Mouse (Mus musculus) spleen, postnatal 4 days (tissue): ENCODE results near the gene Rer1.
"Not testable (repeated sequence)": the region's sequence is repeated elsewhere in the genome, so short reads cannot be mapped to it uniquely, and the experiment has no call there.

Experiments used
- DNase-seq, 2 experiments: peaks; one replicate each; pipeline ENCODE4 v3.0.0; 2022; ENCODE audit warnings: low spot score in 2 of 2

Gene Rer1

DNA sequence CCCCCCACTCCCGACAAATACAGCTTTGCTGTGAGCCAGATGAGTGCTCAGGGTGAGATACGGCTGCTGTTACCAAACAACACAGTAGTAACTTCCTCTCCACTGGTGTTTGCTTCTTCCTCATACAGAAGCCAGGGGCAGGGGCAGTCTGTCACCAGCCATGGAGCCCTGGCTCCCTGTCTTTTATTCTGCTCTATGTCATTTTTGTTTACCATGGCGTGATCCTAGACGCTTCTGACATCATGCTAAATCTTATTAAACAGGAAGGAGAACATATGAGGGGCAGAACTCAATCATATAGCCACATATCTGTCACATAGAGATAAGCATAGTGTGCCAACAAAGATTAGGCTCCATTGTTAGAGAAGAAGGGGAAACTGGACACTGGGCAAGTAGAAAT, 30.4 kb upstream of the Rer1 start:
- no peak for DNase-seq

DNA sequence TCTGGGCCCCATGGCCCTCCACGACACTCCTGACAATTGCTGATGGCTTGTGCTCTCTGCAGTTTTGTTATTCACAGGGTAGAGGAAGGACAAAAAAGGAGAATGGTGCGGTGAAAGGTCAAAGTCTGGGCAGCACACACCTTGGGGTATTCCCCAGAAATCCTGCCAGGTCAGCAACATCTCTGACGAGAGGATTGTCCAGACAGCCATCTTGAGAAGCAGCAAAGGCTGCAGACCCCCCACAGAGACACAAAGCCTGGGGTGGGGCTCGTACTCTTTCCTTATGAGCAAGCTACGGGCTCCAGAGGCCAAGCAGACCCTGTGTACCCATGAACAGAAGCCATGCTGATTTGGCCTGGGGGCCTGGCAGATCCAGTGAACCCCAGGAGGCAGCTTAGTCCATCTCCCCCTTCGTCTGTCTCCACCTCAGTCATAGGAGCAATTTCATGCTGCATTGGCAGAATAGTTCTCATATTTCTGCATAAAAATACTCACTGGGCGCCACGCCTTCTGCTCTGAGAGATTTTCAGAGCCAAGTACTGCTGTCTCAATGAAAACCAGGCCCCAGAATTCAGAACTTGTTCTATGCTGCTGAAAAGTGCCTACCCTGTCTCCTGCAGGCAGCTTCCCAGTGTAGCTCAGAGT, 27.7 kb upstream of the Rer1 start:
- DNase-seq: no peak

DNA sequence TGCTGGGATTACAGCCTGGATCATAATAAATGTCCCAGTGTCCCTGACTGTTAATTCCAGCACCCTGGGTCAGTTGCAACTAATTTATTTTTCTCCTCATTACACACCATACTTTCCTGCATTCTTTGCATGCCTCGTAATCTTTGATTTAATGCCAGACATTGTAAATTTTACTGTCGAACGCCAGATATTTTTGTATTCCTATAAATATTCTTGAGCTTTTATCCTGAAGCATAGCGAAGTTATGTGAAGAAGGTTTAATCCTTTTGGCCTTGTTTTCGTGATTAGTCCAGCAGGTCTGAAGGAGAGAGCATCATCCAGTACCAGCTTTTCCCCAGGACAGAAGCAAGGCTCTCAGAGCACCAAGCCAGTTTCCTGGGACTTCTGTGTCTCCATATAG, 23.3 kb upstream of the Rer1 start:
- no peak for DNase-seq

DNA sequence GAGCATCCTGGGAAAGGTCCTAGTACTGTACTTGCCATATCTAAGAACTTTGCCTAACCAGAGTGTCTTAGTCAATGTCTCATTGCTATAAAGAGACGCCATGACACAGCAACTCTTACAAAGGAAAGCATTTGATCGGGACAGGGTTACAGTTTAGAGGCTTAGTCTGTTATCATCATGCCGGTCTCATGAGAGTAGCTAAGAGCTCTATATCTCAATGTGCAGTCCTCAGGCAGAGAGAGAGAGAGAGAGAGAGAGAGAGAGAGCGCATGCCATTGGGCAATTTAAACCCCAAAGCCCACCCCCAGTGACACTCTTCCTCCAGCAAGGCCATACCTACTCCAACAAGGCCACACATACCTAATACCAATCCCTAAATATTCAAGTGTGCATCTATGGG, 21.7 kb upstream of the Rer1 start:
- no peak for DNase-seq

DNA sequence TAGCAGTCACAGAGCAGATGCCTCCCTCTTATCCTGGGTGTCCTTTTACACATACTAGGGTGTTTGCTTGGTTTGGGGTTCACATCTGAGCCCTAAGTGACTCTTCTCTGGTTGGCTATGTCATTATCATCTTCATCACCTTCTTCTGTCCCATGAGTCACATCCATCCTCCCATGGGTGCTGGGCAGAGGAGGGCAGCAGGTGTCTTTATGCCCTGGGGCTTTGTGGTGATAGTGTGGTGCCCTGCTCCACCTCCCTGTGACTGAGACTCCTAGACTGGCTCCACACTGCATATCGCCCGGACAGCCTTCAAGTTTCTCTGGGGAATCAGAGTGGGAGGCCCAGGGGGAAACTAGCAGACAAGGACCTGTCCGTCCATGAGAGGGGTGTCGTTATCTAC, 12.4 kb upstream of the Rer1 start:
- DNase-seq: no peak

DNA sequence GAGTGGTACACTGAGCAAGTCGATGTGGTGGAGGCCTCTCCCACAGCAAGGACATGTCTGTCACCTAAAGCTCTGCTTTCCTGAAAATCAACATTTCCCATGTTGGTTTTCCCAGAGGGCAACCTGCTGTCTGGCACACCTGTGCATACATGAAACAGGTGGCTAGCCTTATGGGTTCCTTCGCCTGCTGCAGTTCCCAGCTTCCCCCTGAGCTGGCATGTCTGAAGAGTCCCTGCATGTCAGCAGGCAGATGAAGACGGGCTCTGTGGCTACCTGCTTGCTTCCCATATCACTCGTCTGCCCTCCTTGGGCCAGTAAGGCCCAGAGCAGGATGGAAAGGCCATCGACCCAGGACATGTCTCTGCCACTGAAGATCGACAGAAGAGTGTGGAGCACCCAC, 11.3 kb upstream of the Rer1 start:
- no peak for DNase-seq

DNA sequence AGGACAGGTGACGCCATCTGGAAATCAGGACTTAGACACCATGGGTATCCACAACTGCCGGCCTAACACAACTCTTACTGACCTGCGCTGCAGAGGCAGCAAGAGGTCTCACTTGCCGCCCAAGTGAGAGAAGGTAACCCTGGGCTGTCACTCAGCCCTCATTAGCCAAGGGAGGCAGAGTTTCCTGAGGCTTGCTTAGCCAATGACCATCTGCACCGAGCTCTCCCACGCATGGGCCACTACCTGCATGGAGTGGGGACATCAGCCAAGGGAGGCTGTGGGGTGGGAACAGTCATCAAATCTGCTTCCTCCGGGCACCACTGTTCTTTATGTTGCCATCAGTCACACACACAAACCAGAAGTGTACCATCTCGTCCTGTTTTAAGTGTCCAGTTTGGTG, 9.8 kb upstream of the Rer1 start:
- DNase-seq: no peak

DNA sequence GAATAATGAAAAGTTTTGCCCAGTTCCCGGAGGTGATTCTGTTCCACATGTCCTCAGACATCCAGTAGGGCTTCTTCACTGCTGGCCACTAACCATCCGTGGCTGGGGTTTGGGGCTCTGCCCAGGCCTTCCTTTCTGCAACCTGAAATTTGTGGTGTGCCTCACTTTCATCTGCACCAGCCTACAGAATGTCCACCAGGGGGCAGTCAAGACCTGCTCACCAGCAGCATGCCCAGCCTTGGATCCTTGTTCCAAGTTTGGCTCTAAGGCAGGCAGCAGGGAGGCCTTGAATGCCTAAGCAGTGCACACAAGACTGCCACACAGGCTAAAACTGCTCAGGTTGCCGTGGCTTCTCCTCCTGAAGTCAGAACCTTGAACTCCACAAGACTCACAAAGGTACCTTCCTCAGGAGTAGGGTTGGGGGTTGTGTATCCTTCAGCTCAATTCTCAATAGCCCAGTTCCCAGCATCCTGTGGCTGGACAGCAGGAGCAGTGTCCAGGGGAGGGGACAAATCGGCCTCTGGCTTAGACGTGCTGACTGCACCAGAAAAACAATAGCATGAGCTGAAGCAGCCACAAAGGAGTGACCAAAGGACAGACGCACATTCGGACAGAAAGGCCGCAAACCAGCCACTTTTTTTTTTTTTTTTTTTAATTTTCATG, 9.2 kb upstream of the Rer1 start:
- DNase-seq: peak; percentile 75 to 91

DNA sequence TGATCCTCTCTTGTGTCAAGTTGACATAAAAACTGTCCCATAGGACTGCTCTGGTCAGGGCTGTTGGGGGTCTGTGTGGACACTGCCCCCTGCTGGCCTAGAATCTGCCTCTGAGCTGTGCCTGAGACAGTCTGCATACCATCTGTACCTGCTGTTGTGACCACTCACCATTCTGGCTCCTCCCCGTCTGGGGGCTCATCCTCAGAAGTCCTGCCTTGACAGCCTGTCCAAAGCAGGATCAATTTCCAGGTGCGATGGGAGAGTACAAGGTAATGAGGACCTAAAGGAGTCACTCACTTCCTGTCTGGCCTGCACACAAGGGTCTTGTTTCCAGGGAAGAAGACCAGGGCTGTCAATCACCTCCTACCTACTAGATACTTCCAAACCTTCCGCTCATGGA, 8.4 kb upstream of the Rer1 start:
- DNase-seq: peak; percentile 54 to 84

DNA sequence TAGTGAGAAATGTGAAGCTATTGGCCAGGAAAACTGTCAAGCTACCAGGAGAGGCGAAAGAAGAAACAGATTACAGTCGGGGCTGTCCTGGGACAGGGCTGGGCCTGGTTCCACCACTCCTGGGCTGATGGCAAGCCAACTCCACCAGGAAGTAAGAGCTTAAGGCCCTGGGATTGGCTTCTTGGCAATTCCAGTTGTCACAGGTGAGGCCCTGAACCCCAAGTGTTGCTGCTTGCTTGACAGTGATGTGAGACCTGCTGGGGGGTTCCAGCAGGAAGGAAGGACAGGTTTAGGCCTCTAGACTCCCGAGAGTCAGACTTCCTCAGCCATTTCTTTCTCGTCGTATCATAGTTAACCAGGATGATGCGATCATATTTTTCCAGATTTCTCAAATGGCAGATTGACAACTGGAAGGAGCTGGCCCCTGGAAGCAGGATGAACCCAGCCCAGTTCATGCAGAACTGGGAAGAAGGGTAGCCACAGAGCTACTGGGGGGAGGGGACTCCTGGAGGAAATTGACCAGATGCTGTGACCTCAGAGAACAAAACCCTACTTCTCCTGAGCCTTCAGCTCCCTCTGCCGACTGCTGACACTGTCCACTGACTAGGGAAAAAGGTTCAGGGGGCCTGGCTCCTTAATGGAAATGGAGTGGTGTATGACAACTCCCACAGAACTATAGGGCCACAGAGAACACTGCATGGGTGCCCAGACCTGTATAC, 7.4 kb upstream of the Rer1 start:
- DNase-seq: no peak

DNA sequence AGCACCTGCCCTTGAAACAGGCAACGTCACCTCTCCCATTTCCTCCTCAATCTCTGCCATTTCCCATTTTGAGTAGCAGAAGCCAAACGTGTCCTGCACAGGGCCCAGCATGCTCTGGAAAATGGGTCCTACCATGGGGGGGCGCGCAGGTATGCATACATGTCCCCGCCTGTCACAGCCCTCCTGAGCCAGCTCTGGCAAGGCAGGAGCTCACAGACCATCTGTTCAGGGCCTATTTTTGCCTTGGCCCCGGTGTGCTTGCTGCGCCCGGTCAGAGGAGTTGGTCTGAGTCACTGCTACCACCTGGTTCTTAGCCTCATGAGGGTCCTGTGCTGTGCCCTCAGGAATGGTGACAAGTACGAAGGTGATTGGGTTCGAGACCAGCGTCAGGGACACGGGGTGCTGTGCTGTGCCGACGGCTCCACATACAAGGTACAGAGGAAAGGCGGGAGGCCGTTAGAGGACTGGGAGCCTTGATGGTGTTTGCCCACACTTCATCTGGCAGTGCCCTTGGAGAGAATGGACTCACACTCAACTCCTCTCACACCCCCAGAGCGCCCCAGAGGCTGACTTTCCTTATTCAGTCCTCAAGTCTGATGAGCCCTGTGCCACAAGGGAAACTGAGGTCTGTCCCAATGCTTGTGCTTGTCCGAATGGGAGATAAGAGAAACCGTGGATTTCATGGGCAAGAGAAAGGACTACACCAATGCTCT, 6.7 kb upstream of the Rer1 start:
- DNase-seq: no peak

DNA sequence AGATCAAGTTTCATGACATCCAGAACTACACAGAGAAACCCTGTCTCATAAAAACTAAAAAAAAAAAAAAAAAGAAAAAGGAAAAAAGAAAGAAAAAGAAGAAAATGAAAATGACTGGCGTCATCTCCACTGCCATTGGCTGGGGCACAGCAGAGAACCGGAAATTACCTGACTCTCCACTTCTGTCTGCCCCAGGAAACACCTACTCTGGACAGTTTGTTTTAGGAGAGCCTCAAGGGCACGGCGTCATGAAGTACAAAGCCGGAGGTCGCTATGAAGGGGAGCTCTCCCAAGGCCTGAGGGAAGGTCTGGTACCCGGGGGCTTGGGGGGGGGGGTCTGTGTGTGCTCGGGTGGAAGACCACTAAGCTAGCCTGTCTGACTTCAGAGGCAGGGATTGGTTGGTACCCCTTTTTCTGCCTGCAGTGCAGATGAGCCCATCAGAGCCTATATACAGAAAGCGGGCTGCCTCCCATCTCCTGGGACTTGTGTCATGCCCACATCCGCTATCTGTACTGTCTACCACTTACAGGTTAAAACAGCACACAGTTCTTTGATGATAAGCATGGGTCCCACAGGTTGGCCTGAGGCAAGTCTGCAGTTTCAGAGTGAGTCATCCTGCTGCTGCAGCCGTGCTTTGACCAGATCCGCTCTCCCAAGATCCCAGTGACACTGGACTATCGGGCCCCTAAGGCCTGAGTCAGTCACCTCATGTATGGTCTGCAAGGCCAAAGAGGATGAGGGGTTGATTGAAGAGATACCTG, 4.7 kb upstream of the Rer1 start:
- no peak for DNase-seq

DNA sequence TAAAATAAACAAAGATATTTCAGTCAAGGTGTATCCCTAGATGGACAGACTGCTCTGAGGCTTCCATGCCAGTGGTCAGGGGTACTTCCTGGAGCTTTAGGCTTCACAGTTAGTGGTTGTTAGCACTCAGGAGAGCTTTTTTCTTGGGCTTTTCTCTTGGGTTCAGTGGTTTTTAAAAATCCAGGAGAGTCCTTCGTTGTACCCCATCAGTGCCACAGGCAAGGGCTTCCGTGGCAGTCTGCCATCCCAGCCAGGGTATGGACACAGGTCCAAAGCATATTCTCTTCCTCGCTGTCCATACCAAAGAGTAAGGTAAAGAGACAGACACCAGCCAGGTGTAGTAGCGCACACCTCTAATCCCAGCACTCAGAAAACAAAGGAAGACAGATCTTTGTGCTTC, 4.0 kb upstream of the Rer1 start:
- no peak for DNase-seq

DNA sequence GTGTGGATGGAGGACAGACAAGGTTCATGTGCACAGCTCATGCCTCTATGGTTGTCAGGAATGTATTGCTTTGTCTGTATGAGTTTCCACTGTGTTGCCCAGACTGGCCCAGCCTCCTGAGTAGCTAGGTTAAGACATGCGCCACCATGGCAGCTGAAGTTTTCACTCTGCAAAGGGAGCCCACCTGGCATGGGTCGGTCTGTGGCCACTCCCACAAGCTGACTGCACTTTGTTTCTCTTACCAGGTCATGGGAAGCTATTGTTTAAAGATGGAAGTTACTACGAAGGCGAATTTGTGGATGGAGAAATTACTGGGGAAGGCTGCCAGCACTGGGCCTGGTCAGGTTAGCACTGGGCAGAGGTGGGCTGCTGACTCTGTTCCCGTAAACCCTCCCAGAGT, 3.1 kb upstream of the Rer1 start:
- DNase-seq: no peak

DNA sequence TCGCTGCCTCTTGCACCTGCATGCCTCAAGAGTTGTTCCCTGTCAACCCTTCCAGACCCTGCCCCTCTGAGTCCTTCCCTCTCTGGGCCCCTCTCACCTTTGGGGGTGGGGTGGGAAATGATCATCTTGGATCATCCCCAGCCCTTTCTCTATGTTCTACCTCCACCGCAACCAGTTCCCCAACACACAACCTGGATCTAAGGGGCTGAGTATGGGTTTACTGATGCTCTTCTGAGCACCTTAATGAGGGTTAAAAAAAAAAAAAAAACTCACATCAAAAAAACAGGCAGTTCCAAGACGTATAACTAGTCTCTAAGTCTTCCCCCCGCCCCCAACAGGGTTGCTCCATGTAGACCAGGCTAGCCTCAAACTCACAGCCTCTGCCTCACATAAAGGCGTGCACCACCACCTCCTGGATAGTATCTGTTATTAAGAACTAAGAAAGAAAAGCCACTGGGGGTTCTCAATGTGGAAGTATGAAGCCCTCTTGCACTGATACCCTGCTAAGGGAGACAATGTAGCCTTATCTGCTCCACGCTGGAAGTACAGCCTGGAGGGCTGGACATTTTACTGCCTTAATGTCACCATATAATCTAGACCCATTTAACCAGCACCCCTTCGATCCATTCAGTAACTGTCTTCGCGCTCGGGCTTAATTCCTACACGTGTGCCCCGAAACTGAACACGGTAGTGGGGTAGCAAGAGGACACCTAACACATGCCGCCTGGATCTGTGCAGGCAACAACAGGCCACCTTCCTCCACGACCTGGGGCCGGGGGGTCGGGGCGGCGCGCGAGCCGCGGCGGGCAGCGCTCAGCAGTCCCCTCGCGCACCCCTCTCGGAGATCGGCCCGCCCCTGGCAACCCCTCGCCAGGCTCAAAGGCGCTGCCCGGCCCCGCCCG, 725 bp downstream of the Rer1 start:
- DNase-seq: no peak

DNA sequence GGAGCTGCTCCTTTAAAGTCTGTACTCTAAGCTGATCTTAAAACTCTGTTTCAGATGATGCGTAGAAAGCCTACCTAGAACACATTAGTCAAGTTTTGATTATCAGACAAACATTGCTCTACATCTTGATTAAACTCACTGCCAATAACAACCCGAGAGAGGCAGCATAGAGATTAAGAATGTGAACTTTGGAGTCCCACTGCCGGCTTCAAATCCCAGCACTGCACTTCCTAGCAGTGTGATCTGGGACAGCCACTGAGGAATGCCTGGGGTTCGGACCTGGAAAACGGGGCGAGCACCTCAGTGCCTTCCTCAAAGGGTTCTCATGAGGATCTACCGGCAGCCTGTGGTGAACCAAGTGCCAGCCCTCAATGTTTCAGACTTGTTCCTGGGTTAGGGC, 1.8 kb downstream of the Rer1 start:
- DNase-seq: no peak

DNA sequence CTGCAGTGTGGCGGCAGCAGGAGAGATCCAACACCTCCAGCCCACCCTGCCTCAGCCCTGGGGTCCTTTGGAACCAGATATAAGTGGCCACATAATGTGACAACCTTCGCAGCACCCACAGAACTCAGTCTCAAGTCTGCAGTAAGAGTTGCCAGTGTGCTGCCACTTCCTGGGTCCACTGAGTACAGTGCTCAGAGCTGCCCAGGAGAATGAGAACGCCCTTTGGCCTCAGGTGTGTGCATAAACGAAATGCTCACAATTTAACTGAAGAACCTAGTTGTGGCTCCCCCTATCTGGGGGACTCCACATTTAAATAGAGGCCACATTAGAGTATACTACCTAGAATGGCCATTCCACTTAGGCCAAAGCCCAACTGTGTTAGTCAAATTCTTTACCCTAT, 2.6 kb downstream of the Rer1 start:
- no peak for DNase-seq

DNA sequence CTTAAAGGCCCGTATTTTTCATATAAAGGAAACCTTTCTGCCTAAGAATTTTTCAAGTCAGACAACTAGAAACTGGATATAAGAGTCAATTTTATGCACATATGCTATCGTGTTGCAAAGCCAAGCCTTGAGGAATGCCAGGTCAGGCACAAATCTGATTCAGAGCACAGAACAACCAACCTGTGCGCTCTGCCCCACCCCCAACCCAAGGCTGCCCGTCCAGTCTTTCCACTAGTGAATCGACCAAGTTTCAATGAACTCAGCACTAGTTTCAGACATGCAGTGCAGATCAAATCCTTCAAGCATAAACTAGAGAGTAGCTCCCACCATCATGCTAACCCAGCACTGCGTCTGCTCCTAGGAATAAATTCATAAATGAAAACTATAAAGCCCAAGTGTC, 6.5 kb downstream of the Rer1 start:
- no peak for DNase-seq

DNA sequence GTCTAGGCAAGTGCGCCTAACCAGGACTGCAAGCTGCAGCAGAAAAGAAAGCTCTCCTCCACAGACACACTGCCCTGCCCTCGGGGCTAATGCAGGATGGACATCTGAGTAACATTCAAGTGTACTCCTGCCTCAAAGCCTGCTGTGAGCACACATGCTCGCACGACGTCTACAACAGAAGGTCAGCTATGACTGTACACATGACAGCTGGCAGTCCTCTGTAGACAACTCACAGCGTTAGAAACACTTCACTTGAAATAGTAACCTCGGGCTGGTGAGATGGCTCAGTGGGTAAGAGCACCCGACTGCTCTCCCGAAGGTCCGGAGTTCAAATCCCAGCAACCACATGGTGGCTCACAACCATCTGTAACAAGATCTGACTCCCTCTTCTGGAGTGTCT, 7.4 kb downstream of the Rer1 start:
- not testable (repeated sequence) for DNase-seq

DNA sequence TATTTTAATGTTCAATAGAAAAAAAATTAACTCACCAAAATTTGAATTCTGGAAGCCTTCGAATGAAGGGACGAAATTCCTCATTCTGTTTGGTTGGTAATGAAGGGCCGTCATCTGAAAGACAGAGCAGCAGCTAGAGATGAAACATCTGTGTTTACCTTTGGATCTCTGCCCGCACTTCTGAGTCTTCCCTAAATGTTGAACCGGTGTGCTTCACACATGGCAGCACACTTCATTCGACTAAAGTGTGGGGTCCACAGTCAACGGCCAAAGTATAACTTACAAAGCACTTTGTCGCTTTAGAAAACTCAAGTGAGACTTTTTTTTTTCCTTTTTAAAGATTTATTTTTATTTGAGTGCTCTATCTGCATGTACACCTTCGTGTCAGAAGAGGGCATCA, 9.5 kb downstream of the Rer1 start:
- DNase-seq: no peak

DNA sequence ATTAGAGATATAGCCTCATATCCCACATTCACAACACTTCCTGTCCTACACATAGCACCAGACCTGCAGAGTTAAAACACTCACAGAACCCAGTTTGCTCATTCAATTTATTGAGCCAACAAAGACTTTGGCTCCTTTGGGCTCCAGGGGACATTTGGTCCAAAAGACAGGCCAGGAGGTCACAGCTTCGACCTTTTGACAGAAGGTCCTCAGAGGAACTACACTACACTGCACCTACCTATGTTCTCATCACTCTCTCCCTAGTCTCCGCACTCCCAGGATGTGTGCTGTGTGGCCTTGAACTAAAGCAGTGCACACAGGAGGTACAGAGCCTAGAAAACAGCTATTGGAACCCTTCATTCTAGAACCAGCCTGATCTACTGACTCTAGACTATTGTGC, 10.4 kb downstream of the Rer1 start:
- DNase-seq: no peak
